Mouse (Mus musculus): ENCODE measurements at regions not wholly inside any gene's neighbourhood (a gene's known extent, or its start where the extent isn't known, plus 50 kb on each side); places are given as distances from the start of the nearest gene placed in this dataset.

DNA sequence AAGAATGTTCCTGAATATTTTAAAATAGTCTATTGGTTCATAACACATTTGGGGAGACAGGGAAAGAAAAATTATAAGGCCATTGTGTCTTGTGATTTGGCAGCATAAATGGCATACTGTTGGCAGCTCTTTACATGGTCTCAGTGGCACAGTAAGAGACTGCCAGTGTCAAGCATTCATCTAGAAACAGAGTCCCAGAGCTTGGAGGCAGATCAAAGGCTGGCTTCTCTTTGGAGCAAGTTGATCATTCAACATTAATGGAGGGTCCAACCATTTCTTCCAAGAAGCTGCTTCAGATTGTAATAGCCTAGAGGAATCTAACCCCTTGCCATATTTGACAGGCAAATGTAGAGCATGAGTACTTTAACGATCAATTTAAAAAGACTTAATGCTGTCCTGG lies 78.6 kb upstream of the Arhgap20 start:
- TF ChIP-seq ZNF384 (IDR thresholded peaks at IDR 0.05; ENCODE audit: low read depth, low read length) = no peak
- TF ChIP-seq BHLHE40 (IDR thresholded peaks at IDR 0.05; ENCODE audit: low read depth, low read length) = no peak
- no peak for TF ChIP-seq MYC (IDR thresholded peaks at IDR 0.05; ENCODE audit: low read depth, low read length)
- no peak for TF ChIP-seq CTCF (conservative IDR thresholded peaks at IDR 0.05 in 1 of 2, IDR thresholded peaks at IDR 0.05 in 1 of 2; ENCODE audit: low read depth in 2 of 2, low read length in 2 of 2)
- no peak for TF ChIP-seq EP300 (IDR thresholded peaks at IDR 0.05; ENCODE audit: low read length)
- no peak for TF ChIP-seq NRF1 (IDR thresholded peaks at IDR 0.05; ENCODE audit: low read depth, low read length)
- TF ChIP-seq ZC3H11A (IDR thresholded peaks at IDR 0.05; ENCODE audit: low read depth, low read length) = no peak
- TF ChIP-seq POLR2A (IDR thresholded peaks at IDR 0.05; ENCODE audit: low read depth, low read length) = no peak
- no peak for TF ChIP-seq JUN (IDR thresholded peaks at IDR 0.05; ENCODE audit: insufficient read depth, low read depth, low read length)
